Mouse (Mus musculus) bone marrow macrophage, adult 2 months (primary cell): ENCODE measurements around the gene Rgmb.

ENCODE experiments used
- CTCF ChIP-seq: IDR thresholded peaks from 2 replicates; pipeline ENCODE4 v1.5.1; 2012; ENCODE audit warnings: low read depth, mild to moderate bottlenecking, low read length, moderate library complexity
- POLR2A ChIP-seq: IDR thresholded peaks from 2 replicates; pipeline ENCODE4 v1.6.1; 2012; ENCODE audit warnings: mild to moderate bottlenecking, low read depth, low read length, borderline replicate concordance

DNA sequence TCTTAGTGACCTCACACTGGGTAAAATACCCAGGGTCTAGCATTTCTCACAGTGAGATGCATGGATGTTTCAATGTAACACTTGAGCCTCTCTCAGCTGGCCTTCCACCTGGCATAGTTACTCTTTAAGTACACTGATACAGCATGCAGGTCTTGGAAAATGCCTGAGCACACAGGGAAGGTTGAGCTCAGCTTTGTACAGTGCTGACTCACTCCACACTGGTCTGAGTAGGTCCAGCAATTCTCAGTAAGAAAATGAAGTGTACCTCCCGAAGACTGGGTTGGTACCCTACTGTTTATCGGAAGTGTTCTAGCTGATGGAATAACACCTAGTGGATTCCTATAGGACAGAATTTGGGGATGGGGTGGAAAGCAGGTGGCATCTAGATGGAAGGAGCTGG is 13.2 kb downstream of the Rgmb start:
- TF ChIP-seq CTCF: no peak
- TF ChIP-seq POLR2A: no peak
